Mouse (Mus musculus) left cerebral cortex, postnatal 4 days (tissue): ENCODE measurements at regions not wholly inside any gene's neighbourhood (a gene's known extent, or its start where the extent isn't known, plus 50 kb on each side); places are given as distances from the start of the nearest gene placed in this dataset.

Source experiments
- DNase-seq: peaks from one replicate; pipeline ENCODE4 v3.0.0-alpha.2; 2022
- intact Hi-C: fragments of 180-260 bp; cut with DNase I; formaldehyde crosslinking; loops from one replicate; pipeline ENCODE4 v1.15.1; 2025

DNA sequence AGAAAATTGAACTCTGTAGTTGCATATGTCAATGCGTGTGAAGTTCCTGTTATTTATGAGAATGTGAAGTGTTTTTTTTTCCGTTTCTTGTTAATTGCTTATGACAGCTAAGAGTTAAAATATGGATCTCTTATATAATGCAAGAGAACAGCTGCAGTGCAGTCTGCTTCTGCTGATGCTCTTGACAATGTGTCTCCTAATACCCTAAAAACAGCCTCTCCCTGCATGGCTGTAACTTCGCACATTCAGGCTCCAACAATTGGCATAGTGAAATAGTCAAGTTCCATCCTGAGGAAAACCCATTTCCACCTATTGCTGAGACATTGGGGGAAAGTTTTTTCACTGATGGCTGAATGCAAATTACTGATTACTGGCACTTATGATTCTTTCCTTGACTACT lies 640.0 kb upstream of the Pcdh17 start:
- intact Hi-C loops, result loop anchor here (10.0 kb wide), 1 partner anchor 331 kb away; no protein-coding TSS in a partner anchor
- DNase-seq, result no peak
